Mouse (Mus musculus): Measurements from ENCODE around the gene Actg1. TPM values are rescaled to one million over a fixed set of nuclear protein-coding genes. Genes with fewer than 3 reads are reported as not detected.

Gene Actg1
- polyA plus RNA-seq, 1 experiment = 2,358 TPM

GRCm38 (mm10) chr11:120337447-120337846, 10.9 kb downstream of the Actg1 start:
- Histone ChIP-seq H3K79me2 (ENCODE audit: control insufficient read depth, insufficient read depth) (no peaks in the 10 kb centered on the region), H3K4me2 (ENCODE audit: low read depth) (no peak overlapping the region), H3ac (ENCODE audit: control insufficient read depth, insufficient read length) (no peak overlapping the region), H3K36me3 (ENCODE audit: control insufficient read depth, insufficient read depth) (no peaks in the 10 kb centered on the region), H3K27me3 (ENCODE audit: control insufficient read depth, insufficient read depth, insufficient read length) (no peaks in the 10 kb centered on the region), H3K4me3 (no peak overlapping the region)
- TF ChIP-seq POLR2AphosphoS2 (IDR thresholded peaks at IDR 0.05; ENCODE audit: insufficient read length, low read depth) = no peak
- TF ChIP-seq REST (IDR thresholded peaks at IDR 0.05; ENCODE audit: insufficient read depth, insufficient read length) = no peak
- no peak for TF ChIP-seq SRF (IDR thresholded peaks at IDR 0.05; ENCODE audit: control insufficient read depth, insufficient read length, low read depth)
- TF ChIP-seq E2F4 (IDR thresholded peaks at IDR 0.05; ENCODE audit: insufficient read depth) = no peak
- no peak for TF ChIP-seq MAX (IDR thresholded peaks at IDR 0.05; ENCODE audit: low read depth)
- TF ChIP-seq USF1 (IDR thresholded peaks at IDR 0.05; ENCODE audit: low read depth) = no peak
- no peak for TF ChIP-seq CEBPB (IDR thresholded peaks at IDR 0.05; ENCODE audit: insufficient read depth, poor library complexity, severe bottlenecking)
- TF ChIP-seq POLR2A (IDR thresholded peaks at IDR 0.05; ENCODE audit: insufficient read length, low read depth) = no peak
- no peak for TF ChIP-seq MYOG (IDR thresholded peaks at IDR 0.05; ENCODE audit: control insufficient read depth in 1 of 3, insufficient read depth in 1 of 3, insufficient read length in 2 of 3, low read depth in 2 of 3)
- TF ChIP-seq MYOD1 (IDR thresholded peaks at IDR 0.05; ENCODE audit: control insufficient read depth in 1 of 3, insufficient read length in 2 of 3, low read depth in 2 of 3) = no peak
- TF ChIP-seq TCF3 (IDR thresholded peaks at IDR 0.05; ENCODE audit: insufficient read length, low read depth) = no peak
- no peak for TF ChIP-seq TCF12 (IDR thresholded peaks at IDR 0.05; ENCODE audit: insufficient read depth, poor library complexity, severe bottlenecking)

GRCm38 (mm10) chr11:120335431-120336021, 12.8 kb downstream of the Actg1 start:
- Histone ChIP-seq H3ac (ENCODE audit: control insufficient read depth, insufficient read length) (no peak overlapping the region), H3K27me3 (ENCODE audit: control insufficient read depth, insufficient read depth, insufficient read length) (no peaks in the 10 kb centered on the region), H3K79me2 (ENCODE audit: control insufficient read depth, insufficient read depth) (no peaks in the 10 kb centered on the region), H3K36me3 (ENCODE audit: control insufficient read depth, insufficient read depth) (no peaks in the 10 kb centered on the region), H3K4me3 (no peak overlapping the region), H3K4me2 (ENCODE audit: low read depth) (no peak overlapping the region)
- TF ChIP-seq REST (IDR thresholded peaks at IDR 0.05; ENCODE audit: insufficient read depth, insufficient read length) (no peak), POLR2AphosphoS2 (IDR thresholded peaks at IDR 0.05; ENCODE audit: insufficient read length, low read depth) (no peak), E2F4 (IDR thresholded peaks at IDR 0.05; ENCODE audit: insufficient read depth) (no peak), POLR2A (IDR thresholded peaks at IDR 0.05; ENCODE audit: insufficient read length, low read depth) (no peak), TCF3 (IDR thresholded peaks at IDR 0.05; ENCODE audit: insufficient read length, low read depth) (no peak), MYOG (IDR thresholded peaks at IDR 0.05; ENCODE audit: control insufficient read depth in 1 of 3, insufficient read depth in 1 of 3, insufficient read length in 2 of 3, low read depth in 2 of 3) (no peak), MYOD1 (IDR thresholded peaks at IDR 0.05; ENCODE audit: control insufficient read depth in 1 of 3, insufficient read length in 2 of 3, low read depth in 2 of 3) (no peak), CEBPB (IDR thresholded peaks at IDR 0.05; ENCODE audit: insufficient read depth, poor library complexity, severe bottlenecking) (no peak), TCF12 (IDR thresholded peaks at IDR 0.05; ENCODE audit: insufficient read depth, poor library complexity, severe bottlenecking) (no peak), USF1 (IDR thresholded peaks at IDR 0.05; ENCODE audit: low read depth) (no peak), MAX (IDR thresholded peaks at IDR 0.05; ENCODE audit: low read depth) (no peak), SRF (IDR thresholded peaks at IDR 0.05; ENCODE audit: control insufficient read depth, insufficient read length, low read depth) (no peak)

- no peak overlapping the region for H3K4me3 ChIP-seq
- no peak overlapping the region for H3ac ChIP-seq (ENCODE audit: control insufficient read depth, insufficient read length)
- H3K36me3 ChIP-seq (ENCODE audit: control insufficient read depth, insufficient read depth) = no peaks in the 10 kb centered on the region
Measured at GRCm38 (mm10) chr11:120320156-120320555, 28.2 kb downstream of the Actg1 start.

GRCm38 (mm10) chr11:120319310-120319709, 29.0 kb downstream of the Actg1 start:
- Histone ChIP-seq H3K36me3 (ENCODE audit: control insufficient read depth, insufficient read depth) (no peaks in the 10 kb centered on the region), H3K27me3 (ENCODE audit: control insufficient read depth, insufficient read depth, insufficient read length) (no peaks in the 10 kb centered on the region), H3K79me2 (ENCODE audit: control insufficient read depth, insufficient read depth) (no peaks in the 10 kb centered on the region), H3ac (ENCODE audit: control insufficient read depth, insufficient read length) (no peak overlapping the region), H3K4me3 (no peak overlapping the region), H3K4me2 (ENCODE audit: low read depth) (no peak overlapping the region)
- no peak for TF ChIP-seq MYOG (IDR thresholded peaks at IDR 0.05; ENCODE audit: control insufficient read depth in 1 of 3, insufficient read depth in 1 of 3, insufficient read length in 2 of 3, low read depth in 2 of 3)

More at GRCm38 (mm10) chr11:120320156-120320555, 28.2 kb downstream of the Actg1 start:
- H3K79me2 ChIP-seq (ENCODE audit: control insufficient read depth, insufficient read depth) = no peaks in the 10 kb centered on the region
- H3K27me3 ChIP-seq (ENCODE audit: control insufficient read depth, insufficient read depth, insufficient read length) = no peaks in the 10 kb centered on the region
- no peak for TF ChIP-seq POLR2A (IDR thresholded peaks at IDR 0.05; ENCODE audit: insufficient read length, low read depth)
- TF ChIP-seq TCF12 (IDR thresholded peaks at IDR 0.05; ENCODE audit: insufficient read depth, poor library complexity, severe bottlenecking) = no peak
- no peak for TF ChIP-seq POLR2AphosphoS2 (IDR thresholded peaks at IDR 0.05; ENCODE audit: insufficient read length, low read depth)
- TF ChIP-seq E2F4 (IDR thresholded peaks at IDR 0.05; ENCODE audit: insufficient read depth) = no peak
- TF ChIP-seq MAX (IDR thresholded peaks at IDR 0.05; ENCODE audit: low read depth) = no peak
- no peak for TF ChIP-seq USF1 (IDR thresholded peaks at IDR 0.05; ENCODE audit: low read depth)
- TF ChIP-seq SRF (IDR thresholded peaks at IDR 0.05; ENCODE audit: control insufficient read depth, insufficient read length, low read depth) = no peak
- no peak for TF ChIP-seq MYOD1 (IDR thresholded peaks at IDR 0.05; ENCODE audit: control insufficient read depth in 1 of 3, insufficient read length in 2 of 3, low read depth in 2 of 3)
- TF ChIP-seq MYOG (IDR thresholded peaks at IDR 0.05; ENCODE audit: control insufficient read depth in 1 of 3, insufficient read depth in 1 of 3, insufficient read length in 2 of 3, low read depth in 2 of 3) = no peak
- TF ChIP-seq TCF3 (IDR thresholded peaks at IDR 0.05; ENCODE audit: insufficient read length, low read depth) = no peak
- no peak for TF ChIP-seq CEBPB (IDR thresholded peaks at IDR 0.05; ENCODE audit: insufficient read depth, poor library complexity, severe bottlenecking)
- no peak for TF ChIP-seq REST (IDR thresholded peaks at IDR 0.05; ENCODE audit: insufficient read depth, insufficient read length)
- H3K4me2 ChIP-seq (ENCODE audit: low read depth) = no peak overlapping the region

- H3K4me2 ChIP-seq (ENCODE audit: low read depth) = peak overlapping the region; percentile 100
- TF ChIP-seq TCF3 (IDR thresholded peaks at IDR 0.05; ENCODE audit: insufficient read length, low read depth) (no peak), POLR2AphosphoS2 (IDR thresholded peaks at IDR 0.05; ENCODE audit: insufficient read length, low read depth) (no peak), CEBPB (IDR thresholded peaks at IDR 0.05; ENCODE audit: insufficient read depth, poor library complexity, severe bottlenecking) (no peak), POLR2A (IDR thresholded peaks at IDR 0.05; ENCODE audit: insufficient read length, low read depth) (no peak), MAX (IDR thresholded peaks at IDR 0.05; ENCODE audit: low read depth) (no peak), REST (IDR thresholded peaks at IDR 0.05; ENCODE audit: insufficient read depth, insufficient read length) (no peak), USF1 (IDR thresholded peaks at IDR 0.05; ENCODE audit: low read depth) (no peak), E2F4 (IDR thresholded peaks at IDR 0.05; ENCODE audit: insufficient read depth) (no peak), SRF (IDR thresholded peaks at IDR 0.05; ENCODE audit: control insufficient read depth, insufficient read length, low read depth) (no peak), TCF12 (IDR thresholded peaks at IDR 0.05; ENCODE audit: insufficient read depth, poor library complexity, severe bottlenecking) (no peak), MYOG (IDR thresholded peaks at IDR 0.05; ENCODE audit: control insufficient read depth in 1 of 3, insufficient read depth in 1 of 3, insufficient read length in 2 of 3, low read depth in 2 of 3) (no peak), MYOD1 (IDR thresholded peaks at IDR 0.05; ENCODE audit: control insufficient read depth in 1 of 3, insufficient read length in 2 of 3, low read depth in 2 of 3) (no peak)
- no peaks in the 10 kb centered on the region for H3K27me3 ChIP-seq (ENCODE audit: control insufficient read depth, insufficient read depth, insufficient read length)
- H3K79me2 ChIP-seq (ENCODE audit: control insufficient read depth, insufficient read depth) = no peaks in the 10 kb centered on the region
- H3ac ChIP-seq (ENCODE audit: control insufficient read depth, insufficient read length) = no peak overlapping the region
- H3K4me3 ChIP-seq = peak overlapping the region; percentile 38
- no peaks in the 10 kb centered on the region for H3K36me3 ChIP-seq (ENCODE audit: control insufficient read depth, insufficient read depth)
Measured at GRCm38 (mm10) chr11:120317456-120317855, 30.9 kb downstream of the Actg1 start.
